Mouse (Mus musculus): ENCODE data around the gene Herc2. TPM values are rescaled to one million over a fixed set of nuclear protein-coding genes. Genes with fewer than 3 reads are reported as not detected.
"Not testable (repeated sequence)": the region's sequence is repeated elsewhere in the genome, so short reads cannot be mapped to it uniquely, and the experiment has no call there.

Gene Herc2
- 22.9 and 23.1 TPM in 2 replicates for polyA plus RNA-seq (2015; fragmentation: Nextera tagmentation; extraction: Ambion mirVana)

GRCm38 (mm10) chr7:56049831-56050321 is at the start of gene Herc2:
Gene Herc2 (plus strand): TSS chr7:56050196.
- under 1% methylated on average over 47 of the region's 47 CpGs for WGBS

GRCm38 (mm10) chr7:56010318-56011017 is 39.5 kb upstream of the Herc2 start:
- Histone ChIP-seq H3K27ac (no peak overlapping the region), H3K4me2 (no peak overlapping the region), H3K4me1 (no peaks in the 10 kb centered on the region), H3K36me3 (no peaks in the 10 kb centered on the region), H3K9ac (no peak overlapping the region), H3K27me3 (no peaks in the 10 kb centered on the region), H3K4me3 (no peak overlapping the region), H3K9me3 (no peaks in the 10 kb centered on the region)
- 72% methylated on average over 4 of the region's 4 CpGs for WGBS
- no peak for ATAC-seq (ENCODE audit: insufficient number of reproducible peaks, low FRiP score, low TSS enrichment, low read depth)

More at GRCm38 (mm10) chr7:56049831-56050321, at the start of gene Herc2:
- Histone ChIP-seq H3K4me1 (peaks cover 12% of the 10 kb centered on the region), H3K36me3 (0 out of 2 replicates have a peak, but pooled peaks cover 3% of the 10 kb centered on the region), H3K27ac (peak within 1 kb of the TSS; percentile 90), H3K9me3 (no peaks in the 10 kb centered on the region), H3K4me2 (peak within 1 kb of the TSS; percentile 61), H3K27me3 (no peaks in the 10 kb centered on the region), H3K4me3 (peak within 1 kb of the TSS; percentile 92), H3K9ac (peak within 1 kb of the TSS; percentile 74)
- peak; percentile 100 for ATAC-seq (ENCODE audit: insufficient number of reproducible peaks, low FRiP score, low TSS enrichment, low read depth)

- H3K9me3 ChIP-seq: no peaks in the 10 kb centered on the region
- no peaks in the 10 kb centered on the region for H3K36me3 ChIP-seq
- H3K27me3 ChIP-seq: no peaks in the 10 kb centered on the region
- H3K4me2 ChIP-seq: no peak overlapping the region
- H3K27ac ChIP-seq: no peak overlapping the region
- H3K9ac ChIP-seq: no peak overlapping the region
- ATAC-seq (ENCODE audit: insufficient number of reproducible peaks, low FRiP score, low TSS enrichment, low read depth): no peak
- no peaks in the 10 kb centered on the region for H3K4me1 ChIP-seq
- H3K4me3 ChIP-seq: no peak overlapping the region
Observed at GRCm38 (mm10) chr7:56011018-56011333, 39.0 kb upstream of the Herc2 start.

- ATAC-seq (ENCODE audit: insufficient number of reproducible peaks, low FRiP score, low TSS enrichment, low read depth): no peak
- Histone ChIP-seq H3K36me3 (no peaks in the 10 kb centered on the region), H3K4me1 (no peaks in the 10 kb centered on the region), H3K27ac (no peak overlapping the region), H3K9ac (no peak overlapping the region), H3K27me3 (no peaks in the 10 kb centered on the region), H3K9me3 (no peaks in the 10 kb centered on the region), H3K4me3 (no peak overlapping the region), H3K4me2 (no peak overlapping the region)
- WGBS: 95% methylated on average over 14 of the region's 14 CpGs
Observed at GRCm38 (mm10) chr7:56013261-56014001, 36.6 kb upstream of the Herc2 start.

- H3K4me1 ChIP-seq; H3K9me3 ChIP-seq; ATAC-seq (ENCODE audit: insufficient number of reproducible peaks, low FRiP score, low TSS enrichment, low read depth); H3K4me2 ChIP-seq; H3K9ac ChIP-seq; H3K36me3 ChIP-seq; H3K4me3 ChIP-seq; H3K27ac ChIP-seq; H3K27me3 ChIP-seq: not testable (repeated sequence)
- WGBS: 85% methylated on average over 7 of the region's 18 CpGs
Observed at GRCm38 (mm10) chr7:56014002-56014702, 35.8 kb upstream of the Herc2 start.

GRCm38 (mm10) chr7:56015172-56015571 is 34.8 kb upstream of the Herc2 start:
- ATAC-seq (ENCODE audit: insufficient number of reproducible peaks, low FRiP score, low TSS enrichment, low read depth): no peak
- no peaks in the 10 kb centered on the region for H3K36me3 ChIP-seq
- no peaks in the 10 kb centered on the region for H3K9me3 ChIP-seq
- peaks cover 7% of the 10 kb centered on the region for H3K4me1 ChIP-seq
- WGBS: 81% methylated on average over 6 of the region's 6 CpGs
- H3K27ac ChIP-seq: no peak overlapping the region
- no peak overlapping the region for H3K4me2 ChIP-seq
- H3K27me3 ChIP-seq: no peaks in the 10 kb centered on the region
- no peak overlapping the region for H3K9ac ChIP-seq
- H3K4me3 ChIP-seq: no peak overlapping the region

- H3K27me3 ChIP-seq: no peaks in the 10 kb centered on the region
- H3K4me1 ChIP-seq: peaks cover 7% of the 10 kb centered on the region
- H3K9me3 ChIP-seq: no peaks in the 10 kb centered on the region
- no peak overlapping the region for H3K9ac ChIP-seq
- no peak overlapping the region for H3K4me2 ChIP-seq
- 88% methylated on average over 7 of the region's 7 CpGs for WGBS
- no peak for ATAC-seq (ENCODE audit: insufficient number of reproducible peaks, low FRiP score, low TSS enrichment, low read depth)
- H3K27ac ChIP-seq: no peak overlapping the region
- no peak overlapping the region for H3K4me3 ChIP-seq
- H3K36me3 ChIP-seq: no peaks in the 10 kb centered on the region
Observed at GRCm38 (mm10) chr7:56015837-56016236, 34.2 kb upstream of the Herc2 start.

- Histone ChIP-seq H3K9me3 (no peaks in the 10 kb centered on the region), H3K27me3 (no peaks in the 10 kb centered on the region), H3K27ac (no peak overlapping the region), H3K4me2 (no peak overlapping the region), H3K4me3 (no peak overlapping the region), H3K36me3 (no peaks in the 10 kb centered on the region), H3K4me1 (peaks cover 7% of the 10 kb centered on the region), H3K9ac (no peak overlapping the region)
- ATAC-seq (ENCODE audit: insufficient number of reproducible peaks, low FRiP score, low TSS enrichment, low read depth): no peak
- WGBS: 66% methylated on average over 3 of the region's 3 CpGs
Observed at GRCm38 (mm10) chr7:56017761-56018160, 32.2 kb upstream of the Herc2 start.

- Histone ChIP-seq H3K27me3 (no peaks in the 10 kb centered on the region), H3K4me1 (peaks cover 7% of the 10 kb centered on the region), H3K4me2 (peak overlapping the region; percentile 81), H3K36me3 (no peaks in the 10 kb centered on the region), H3K9ac (peak overlapping the region; percentile 76), H3K4me3 (peak overlapping the region; percentile 86), H3K9me3 (no peaks in the 10 kb centered on the region), H3K27ac (no peak overlapping the region)
- 38% methylated on average over 7 of the region's 7 CpGs for WGBS
- ATAC-seq (ENCODE audit: insufficient number of reproducible peaks, low FRiP score, low TSS enrichment, low read depth): no peak
Observed at GRCm38 (mm10) chr7:56018446-56018971, 31.5 kb upstream of the Herc2 start.

- peak; percentile 88 for ATAC-seq (ENCODE audit: insufficient number of reproducible peaks, low FRiP score, low TSS enrichment, low read depth)
- Histone ChIP-seq H3K36me3 (no peaks in the 10 kb centered on the region), H3K9me3 (no peaks in the 10 kb centered on the region), H3K4me2 (peak overlapping the region; percentile 81), H3K27me3 (no peaks in the 10 kb centered on the region), H3K4me3 (peak overlapping the region; percentile 86), H3K27ac (peak overlapping the region; percentile 73), H3K9ac (peak overlapping the region; percentile 76), H3K4me1 (peaks cover 7% of the 10 kb centered on the region)
- under 1% methylated on average over 65 of the region's 71 CpGs for WGBS
Observed at GRCm38 (mm10) chr7:56018972-56019929, 30.7 kb upstream of the Herc2 start.

GRCm38 (mm10) chr7:56019930-56020253 is 30.1 kb upstream of the Herc2 start, which contains the start of gene Nipa1:
Gene Nipa1 (minus strand): TSS chr7:56019954.
- ATAC-seq (ENCODE audit: insufficient number of reproducible peaks, low FRiP score, low TSS enrichment, low read depth): no peak
- H3K4me2 ChIP-seq: peak within 1 kb of the TSS; percentile 81
- peak within 1 kb of the TSS; percentile 73 for H3K27ac ChIP-seq
- no peaks in the 10 kb centered on the region for H3K27me3 ChIP-seq
- H3K9ac ChIP-seq: peak within 1 kb of the TSS; percentile 76
- H3K36me3 ChIP-seq: no peaks in the 10 kb centered on the region
- peaks cover 7% of the 10 kb centered on the region for H3K4me1 ChIP-seq
- H3K9me3 ChIP-seq: no peaks in the 10 kb centered on the region
- peak within 1 kb of the TSS; percentile 86 for H3K4me3 ChIP-seq
- 40% methylated on average over 3 of the region's 3 CpGs for WGBS

Measured in limb, embryonic 15.5 days (tissue).